In genomic region chr3:87982836-87983601, GRCm38 (mm10) we compare ENCODE assay signal across 8 mouse cellular contexts. TPM values are rescaled to one million over a fixed set of nuclear protein-coding genes. Genes with fewer than 3 reads are reported as not detected.
DNase-seq lines count a peak whose midpoint lies in the region; ATAC-seq and TF ChIP-seq lines count a peak whose summit lies in the region.

No protein-coding gene starts in this region.

- H3K36me3 ChIP-seq in G1E (replicated peaks): no peaks in the 10 kb centered on the region
- no peaks in the 10 kb centered on the region for H3K36me3 ChIP-seq in heart, embryonic 13.5 days
- H3K36me3 ChIP-seq in kidney, postnatal 0 days (ENCODE audit: insufficient read depth, low read length): no peaks in the 10 kb centered on the region

- 4% methylated on average over 13 of the region's 13 CpGs for WGBS in heart, embryonic 13.5 days
- 3% methylated on average over 13 of the region's 13 CpGs for WGBS in kidney, postnatal 0 days

- H3K4me1 ChIP-seq in G1E (ENCODE audit: insufficient read depth, low read depth, low read length): peaks cover 48% of the 10 kb centered on the region
- H3K4me1 ChIP-seq in heart, embryonic 13.5 days: peaks cover 79% of the 10 kb centered on the region
- H3K4me1 ChIP-seq in kidney, postnatal 0 days (replicated peaks; ENCODE audit: insufficient read depth, low read length): peaks cover 58% of the 10 kb centered on the region

- peaks cover 53% of the 10 kb centered on the region for H3K27me3 ChIP-seq in G1E (ENCODE audit: insufficient read depth, low read length)
- peaks cover under 1% of the 10 kb centered on the region; the same call in 1 of the 2 replicates for H3K27me3 ChIP-seq in heart, embryonic 13.5 days (replicated peaks)
- H3K27me3 ChIP-seq in kidney, postnatal 0 days (ENCODE audit: insufficient read depth, low read length): no peaks in the 10 kb centered on the region

- DNase-seq in G1E (ENCODE audit: low spot score): peak; percentile 27
- peak; percentile 72 for DNase-seq in embryo, embryonic 11 days
- peak; percentile 84 for DNase-seq in kidney, postnatal 0 days (ENCODE audit: low spot score)
- DNase-seq in lung, postnatal 36 days: peak; percentile 89
- DNase-seq in cerebellum, postnatal 4 days (ENCODE audit: low spot score in 2 of 2): no peak
- DNase-seq in layer of hippocampus, adult 9-10 months (ENCODE audit: low spot score): no peak
- DNase-seq in B cell, adult 2 months: no peak

- H3K4me3 ChIP-seq in G1E (ENCODE audit: low read depth, low read length): peak overlapping the region; percentile 51; the same call in 1 of the 2 replicates
- H3K4me3 ChIP-seq in heart, embryonic 13.5 days: peak overlapping the region; percentile 10
- H3K4me3 ChIP-seq in kidney, postnatal 0 days (replicated peaks; ENCODE audit: low read depth, low read length): no peak overlapping the region

- H3K9ac ChIP-seq in heart, embryonic 13.5 days: peak overlapping the region; percentile 76
- peak overlapping the region; percentile 36; the same call in 1 of the 2 replicates for H3K9ac ChIP-seq in kidney, postnatal 0 days (ENCODE audit: low read depth, low read length)

- ATAC-seq in G1E (ENCODE audit: extremely low read depth, insufficient number of reproducible peaks, low FRiP score, poor library complexity, severe bottlenecking): peak; percentile 37; the same call in 1 of the 2 replicates
- ATAC-seq in heart, embryonic 13.5 days (ENCODE audit: extremely low read depth, insufficient number of reproducible peaks, low FRiP score, low TSS enrichment): peak; percentile 34; the same call in 1 of the 2 replicates
- peak; percentile 60 for ATAC-seq in kidney, postnatal 0 days (replicated peaks; ENCODE audit: low FRiP score, low read depth)

- H3K27ac ChIP-seq in heart, embryonic 13.5 days (replicated peaks): peak overlapping the region; percentile 98
- peak overlapping the region; percentile 86 for H3K27ac ChIP-seq in kidney, postnatal 0 days

- H3K9me3 ChIP-seq in G1E (replicated peaks): no peaks in the 10 kb centered on the region
- H3K9me3 ChIP-seq in heart, embryonic 13.5 days: no peaks in the 10 kb centered on the region
- H3K9me3 ChIP-seq in kidney, postnatal 0 days (replicated peaks; ENCODE audit: low read length): no peaks in the 10 kb centered on the region

- H3K4me2 ChIP-seq in heart, embryonic 13.5 days: peak overlapping the region; percentile 56
- H3K4me2 ChIP-seq in kidney, postnatal 0 days (ENCODE audit: low read length): peak overlapping the region; percentile 41

- TF ChIP-seq CTCF in G1E (IDR thresholded peaks at IDR 0.05; ENCODE audit: low read depth, low read length): no peak
- TF ChIP-seq CTCF in kidney, postnatal 0 days (IDR thresholded peaks at IDR 0.05; ENCODE audit: low read depth): no peak

RNA-seq across cellular contexts. Expression of gene Nes, which starts 12.1 kb away (rescaled TPM):
- total RNA-seq in G1E (2014; fragmentation: Nextera tagmentation) (not detected in 2 replicates), G1E (2017) (0.12 and 0.22 TPM in 2 replicates)
- polyA plus RNA-seq in G1E (2012): 0.02 TPM in 2 replicates
- 18.7 and 18.9 TPM in 2 replicates for polyA plus RNA-seq in heart, embryonic 13.5 days (2015; fragmentation: Nextera tagmentation; extraction: Ambion mirVana)
- 24.6 and 28.9 TPM in 2 replicates for polyA plus RNA-seq in kidney, postnatal 0 days (2015; fragmentation: Nextera tagmentation; extraction: Ambion mirVana)

RNA-seq across cellular contexts. Expression of gene Bcan, which starts 17.0 kb away (rescaled TPM):
- total RNA-seq in G1E (2014; fragmentation: Nextera tagmentation) (not detected in 2 replicates), G1E (2017) (0.06 TPM in 1 of 2 replicates, not detected in the other)
- not detected in 2 replicates for polyA plus RNA-seq in G1E (2012)
- polyA plus RNA-seq in heart, embryonic 13.5 days (2015; fragmentation: Nextera tagmentation; extraction: Ambion mirVana): 0.07 TPM in 1 of 2 replicates, not detected in the other
- polyA plus RNA-seq in kidney, postnatal 0 days (2015; fragmentation: Nextera tagmentation; extraction: Ambion mirVana): 0.14 TPM in 1 of 2 replicates, not detected in the other

RNA-seq across cellular contexts. Expression of gene Crabp2, which starts 34.6 kb away (rescaled TPM):
- total RNA-seq in G1E (2014; fragmentation: Nextera tagmentation) (not detected in 2 replicates), G1E (2017) (0.38 TPM in 1 of 2 replicates, not detected in the other)
- polyA plus RNA-seq in G1E (2012): not detected in 2 replicates
- 6.2 and 8.4 TPM in 2 replicates for polyA plus RNA-seq in heart, embryonic 13.5 days (2015; fragmentation: Nextera tagmentation; extraction: Ambion mirVana)
- 20.1 and 20.9 TPM in 2 replicates for polyA plus RNA-seq in kidney, postnatal 0 days (2015; fragmentation: Nextera tagmentation; extraction: Ambion mirVana)

RNA-seq across cellular contexts. Expression of gene Hapln2, which starts 44.4 kb away (rescaled TPM):
- not detected in 2 replicates for total RNA-seq in G1E (2014; fragmentation: Nextera tagmentation)
- total RNA-seq in G1E (2017): not detected in 2 replicates
- not detected in 2 replicates for polyA plus RNA-seq in G1E (2012)
- polyA plus RNA-seq in heart, embryonic 13.5 days (2015; fragmentation: Nextera tagmentation; extraction: Ambion mirVana): not detected in 2 replicates
- 0.13 and 0.17 TPM in 2 replicates for polyA plus RNA-seq in kidney, postnatal 0 days (2015; fragmentation: Nextera tagmentation; extraction: Ambion mirVana)

RNA-seq across cellular contexts. Expression of gene Rrnad1, which starts 52.5 kb away (rescaled TPM):
- total RNA-seq in G1E (2014; fragmentation: Nextera tagmentation): 14.9 and 20.4 TPM in 2 replicates
- total RNA-seq in G1E (2017): 19.2 and 24.8 TPM in 2 replicates
- polyA plus RNA-seq in G1E (2012): 28.7 and 38.2 TPM in 2 replicates
- 13.4 and 16.0 TPM in 2 replicates for polyA plus RNA-seq in heart, embryonic 13.5 days (2015; fragmentation: Nextera tagmentation; extraction: Ambion mirVana)
- polyA plus RNA-seq in kidney, postnatal 0 days (2015; fragmentation: Nextera tagmentation; extraction: Ambion mirVana): 12.1 and 12.3 TPM in 2 replicates

Comparison
In these comparisons a context has a peak if more than half of its experiments do, and no peak if none do; other contexts are left out.
1. DNase-seq: peak in G1E (single experiment), embryo, embryonic 11 days (single experiment), kidney, postnatal 0 days (single experiment) and lung, postnatal 36 days (single experiment); none in cerebellum, postnatal 4 days (0 of 2), layer of hippocampus, adult 9-10 months (single experiment) and B cell, adult 2 months (0 of 2).
2. RNA of gene Nes, which starts 12.1 kb away (polyA plus RNA-seq): 24.6 to 28.9 TPM in kidney, postnatal 0 days and 18.7 to 18.9 TPM in heart, embryonic 13.5 days; 0.02 TPM in G1E; every median in the first group is over 10 times any median in the second.
3. Peak in every context shown above with its lines, with median percentiles within 50 percentile points of each other: ATAC-seq.